Mouse (Mus musculus): Measurements from ENCODE around the gene Nadk2.

DNA sequence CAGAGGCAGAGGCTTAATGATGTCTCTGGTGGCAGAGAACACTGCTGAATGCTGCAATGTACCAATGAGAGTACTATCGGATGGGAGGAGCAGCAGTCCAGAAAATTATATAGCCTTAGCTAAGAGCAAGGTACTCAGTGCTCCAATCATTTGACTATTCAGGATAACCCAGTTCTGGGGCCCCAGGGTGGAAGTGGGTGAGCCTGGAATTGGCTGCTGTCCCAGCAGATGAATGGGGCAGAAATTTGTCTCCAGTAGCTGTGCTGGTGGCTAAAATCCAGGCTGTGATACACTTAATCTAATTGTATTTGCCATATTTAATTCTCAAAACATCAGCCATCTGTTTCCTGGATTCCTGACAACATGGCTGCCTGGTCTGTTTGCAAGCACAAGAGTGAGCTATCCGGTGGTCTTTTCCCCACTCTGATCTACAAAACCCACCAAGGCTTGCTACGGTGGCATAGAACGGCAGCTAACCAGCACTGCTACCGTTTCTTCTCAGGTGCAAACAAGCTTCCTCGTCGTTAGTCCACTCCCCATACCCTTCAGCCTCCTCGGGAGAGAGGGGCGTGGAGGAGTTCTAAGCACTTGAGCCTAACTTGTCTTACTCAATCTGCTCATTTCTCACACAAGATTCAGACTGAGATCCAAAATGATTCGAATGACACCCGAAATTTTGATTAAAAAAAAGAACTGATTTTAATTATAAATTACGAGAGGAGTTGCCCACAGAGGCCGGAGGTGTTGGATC, 61.8 kb downstream of the Nadk2 start:
- TF ChIP-seq POLR2AphosphoS5 (IDR thresholded peaks at IDR 0.05; ENCODE audit: insufficient replicate concordance, low read depth, low read length) = no peak
- no peak for TF ChIP-seq CTCF (IDR thresholded peaks at IDR 0.05; ENCODE audit: low read depth, low read length)
- no peak for TF ChIP-seq TAL1 (conservative IDR thresholded peaks at IDR 0.05; ENCODE audit: low read depth, low read length)
